Mouse (Mus musculus): ENCODE measurements around the gene Sf3a1.
"Not testable (repeated sequence)": the region's sequence is repeated elsewhere in the genome, so short reads cannot be mapped to it uniquely, and the experiment has no call there.

Gene Sf3a1

GRCm38 (mm10) chr11:4159808-4160708 lies at the start of gene Sf3a1, which contains the start of gene Ccdc157:
Gene Sf3a1, plus strand, starts transcription at chr11:4160350.
Gene Ccdc157, minus strand, starts transcription at chr11:4160293.
- DNase-seq (ENCODE audit: low spot score in 2 of 2): peak; percentile 86 to 97

GRCm38 (mm10) chr11:4112033-4112432 lies 48.1 kb upstream of the Sf3a1 start:
- no peak for DNase-seq (ENCODE audit: low spot score in 2 of 2)

GRCm38 (mm10) chr11:4112861-4113260 lies 47.3 kb upstream of the Sf3a1 start:
- no peak for DNase-seq (ENCODE audit: low spot score in 2 of 2)

GRCm38 (mm10) chr11:4113496-4113895 lies 46.7 kb upstream of the Sf3a1 start:
- no peak for DNase-seq (ENCODE audit: low spot score in 2 of 2)

GRCm38 (mm10) chr11:4113970-4114369 lies 46.2 kb upstream of the Sf3a1 start:
- no peak for DNase-seq (ENCODE audit: low spot score in 2 of 2)

- not testable (repeated sequence) for DNase-seq (ENCODE audit: low spot score in 2 of 2)
Observed at GRCm38 (mm10) chr11:4114541-4114940, 45.6 kb upstream of the Sf3a1 start.

GRCm38 (mm10) chr11:4115407-4115806 lies 44.7 kb upstream of the Sf3a1 start:
- DNase-seq (ENCODE audit: low spot score in 2 of 2): no peak

- peak; percentile 35 to 37 for DNase-seq (ENCODE audit: low spot score in 2 of 2)
Observed at GRCm38 (mm10) chr11:4116458-4117141, 43.5 kb upstream of the Sf3a1 start.

GRCm38 (mm10) chr11:4117372-4118071 lies 42.6 kb upstream of the Sf3a1 start:
- peak; percentile 36 to 49 for DNase-seq (ENCODE audit: low spot score in 2 of 2)

GRCm38 (mm10) chr11:4118081-4118921 lies 41.8 kb upstream of the Sf3a1 start:
- peak; percentile 76 to 80 for DNase-seq (ENCODE audit: low spot score in 2 of 2)

- DNase-seq (ENCODE audit: low spot score in 2 of 2): no peak
Observed at GRCm38 (mm10) chr11:4119635-4120034, 40.5 kb upstream of the Sf3a1 start.

GRCm38 (mm10) chr11:4121691-4122090 lies 38.5 kb upstream of the Sf3a1 start:
- DNase-seq (ENCODE audit: low spot score in 2 of 2): no peak

- DNase-seq (ENCODE audit: low spot score in 2 of 2): no peak
Observed at GRCm38 (mm10) chr11:4122226-4122625, 37.9 kb upstream of the Sf3a1 start.

- DNase-seq (ENCODE audit: low spot score in 2 of 2): peak in 1 of 2 experiments; percentile 40
Observed at GRCm38 (mm10) chr11:4122742-4123579, 37.2 kb upstream of the Sf3a1 start, which contains the start of gene Sec14l2. Gene Sec14l2, minus strand, starts transcription at chr11:4123415.

- DNase-seq (ENCODE audit: low spot score in 2 of 2): peak; percentile 49 to 74
Observed at GRCm38 (mm10) chr11:4123922-4124321, 36.2 kb upstream of the Sf3a1 start.

GRCm38 (mm10) chr11:4127059-4127458 lies 33.1 kb upstream of the Sf3a1 start:
- DNase-seq (ENCODE audit: low spot score in 2 of 2): no peak

- not testable (repeated sequence) for DNase-seq (ENCODE audit: low spot score in 2 of 2)
Observed at GRCm38 (mm10) chr11:4128461-4128860, 31.7 kb upstream of the Sf3a1 start.

GRCm38 (mm10) chr11:4133450-4133849 lies 26.7 kb upstream of the Sf3a1 start:
- peak in 1 of 2 experiments; percentile 52 for DNase-seq (ENCODE audit: low spot score in 2 of 2)

- no peak for DNase-seq (ENCODE audit: low spot score in 2 of 2)
Observed at GRCm38 (mm10) chr11:4134400-4134799, 25.8 kb upstream of the Sf3a1 start.
